Mouse (Mus musculus): ENCODE results near the gene Lrmda. TPM values are rescaled to one million over a fixed set of nuclear protein-coding genes. Genes with fewer than 3 reads are reported as not detected.

Lrmda gene
- polyA plus RNA-seq, 1 experiment = 0.65 TPM

GRCm38 (mm10) chr14:22573585-22573984 lies 554.1 kb downstream of the Lrmda start:
- Histone ChIP-seq H3K4me1 (ENCODE audit: control insufficient read depth, insufficient read depth, low read length) (no peaks in the 10 kb centered on the region), H3K27ac (ENCODE audit: insufficient read depth, low read length) (no peak overlapping the region), H3K4me3 (ENCODE audit: insufficient read depth, low read length) (no peak overlapping the region)
- TF ChIP-seq CTCF (IDR thresholded peaks at IDR 0.05; ENCODE audit: extremely low read depth, insufficient read depth, low read length) (no peak), POLR2A (IDR thresholded peaks at IDR 0.05; ENCODE audit: extremely low read depth, insufficient read depth, low read length) (no peak)

DNA sequence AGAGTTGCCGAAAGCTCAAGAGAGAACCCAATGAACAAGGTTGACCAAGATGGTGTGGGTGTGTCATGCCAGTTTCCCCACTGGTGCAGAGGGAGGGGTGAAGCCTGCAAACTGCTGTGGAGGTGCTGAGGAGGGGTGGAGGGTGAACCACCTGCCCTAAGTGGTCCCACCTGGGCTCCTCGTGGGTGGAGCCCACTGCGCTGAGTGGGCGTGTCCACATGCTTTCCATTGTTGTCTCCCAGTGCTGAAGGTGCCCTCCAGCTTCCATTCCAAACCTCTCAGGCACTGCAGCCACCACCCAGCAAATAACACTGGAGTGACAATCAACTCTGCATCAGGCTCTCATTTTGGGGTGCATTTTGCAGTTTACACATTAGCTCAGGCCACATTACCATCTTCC lies 554.5 kb downstream of the Lrmda start:
- no peak overlapping the region for H3K4me3 ChIP-seq (ENCODE audit: insufficient read depth, low read length)
- H3K27ac ChIP-seq (ENCODE audit: insufficient read depth, low read length) = no peak overlapping the region
- no peaks in the 10 kb centered on the region for H3K4me1 ChIP-seq (ENCODE audit: control insufficient read depth, insufficient read depth, low read length)
- TF ChIP-seq CTCF (IDR thresholded peaks at IDR 0.05; ENCODE audit: extremely low read depth, insufficient read depth, low read length) = no peak
- TF ChIP-seq POLR2A (IDR thresholded peaks at IDR 0.05; ENCODE audit: extremely low read depth, insufficient read depth, low read length) = no peak

- no peak overlapping the region for H3K27ac ChIP-seq (ENCODE audit: insufficient read depth, low read length)
- H3K4me1 ChIP-seq (ENCODE audit: control insufficient read depth, insufficient read depth, low read length) = no peaks in the 10 kb centered on the region
- TF ChIP-seq POLR2A (IDR thresholded peaks at IDR 0.05; ENCODE audit: extremely low read depth, insufficient read depth, low read length) = no peak
- no peak for TF ChIP-seq CTCF (IDR thresholded peaks at IDR 0.05; ENCODE audit: extremely low read depth, insufficient read depth, low read length)
- H3K4me3 ChIP-seq (ENCODE audit: insufficient read depth, low read length) = no peak overlapping the region
Observed at GRCm38 (mm10) chr14:22576441-22576840, 556.9 kb downstream of the Lrmda start.

- Histone ChIP-seq H3K4me3 (ENCODE audit: insufficient read depth, low read length) (no peak overlapping the region), H3K4me1 (ENCODE audit: control insufficient read depth, insufficient read depth, low read length) (no peaks in the 10 kb centered on the region), H3K27ac (ENCODE audit: insufficient read depth, low read length) (no peak overlapping the region)
- TF ChIP-seq POLR2A (IDR thresholded peaks at IDR 0.05; ENCODE audit: extremely low read depth, insufficient read depth, low read length) (no peak), CTCF (IDR thresholded peaks at IDR 0.05; ENCODE audit: extremely low read depth, insufficient read depth, low read length) (no peak)
Observed at GRCm38 (mm10) chr14:22577411-22578037, 558.0 kb downstream of the Lrmda start.

GRCm38 (mm10) chr14:22578224-22578623 lies 558.7 kb downstream of the Lrmda start:
- Histone ChIP-seq H3K27ac (ENCODE audit: insufficient read depth, low read length) (no peak overlapping the region), H3K4me1 (ENCODE audit: control insufficient read depth, insufficient read depth, low read length) (no peaks in the 10 kb centered on the region), H3K4me3 (ENCODE audit: insufficient read depth, low read length) (no peak overlapping the region)
- TF ChIP-seq POLR2A (IDR thresholded peaks at IDR 0.05; ENCODE audit: extremely low read depth, insufficient read depth, low read length) = no peak
- TF ChIP-seq CTCF (IDR thresholded peaks at IDR 0.05; ENCODE audit: extremely low read depth, insufficient read depth, low read length) = peak; percentile 90

DNA sequence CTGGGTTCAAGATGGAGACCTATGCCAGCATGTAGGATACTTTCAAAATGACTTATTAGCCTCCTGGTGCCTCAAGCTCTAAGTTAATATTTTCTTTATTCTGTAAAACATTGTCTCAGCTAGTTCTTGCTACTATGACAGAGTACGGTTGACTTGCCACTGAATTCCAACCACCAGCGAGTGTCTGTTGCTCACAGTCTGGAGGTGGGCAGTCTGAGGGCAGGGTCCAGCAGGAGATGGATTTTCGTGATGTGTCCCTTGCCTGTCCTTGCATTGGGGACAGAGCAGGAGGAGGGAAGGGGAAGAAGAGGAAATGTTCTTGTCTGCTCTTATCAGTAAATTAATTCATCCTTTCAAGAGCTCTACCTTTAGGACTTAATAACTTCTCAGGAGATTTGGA lies 559.5 kb downstream of the Lrmda start:
- H3K4me3 ChIP-seq (ENCODE audit: insufficient read depth, low read length) = no peak overlapping the region
- no peaks in the 10 kb centered on the region for H3K4me1 ChIP-seq (ENCODE audit: control insufficient read depth, insufficient read depth, low read length)
- TF ChIP-seq CTCF (IDR thresholded peaks at IDR 0.05; ENCODE audit: extremely low read depth, insufficient read depth, low read length) (no peak), POLR2A (IDR thresholded peaks at IDR 0.05; ENCODE audit: extremely low read depth, insufficient read depth, low read length) (no peak)
- no peak overlapping the region for H3K27ac ChIP-seq (ENCODE audit: insufficient read depth, low read length)

DNA sequence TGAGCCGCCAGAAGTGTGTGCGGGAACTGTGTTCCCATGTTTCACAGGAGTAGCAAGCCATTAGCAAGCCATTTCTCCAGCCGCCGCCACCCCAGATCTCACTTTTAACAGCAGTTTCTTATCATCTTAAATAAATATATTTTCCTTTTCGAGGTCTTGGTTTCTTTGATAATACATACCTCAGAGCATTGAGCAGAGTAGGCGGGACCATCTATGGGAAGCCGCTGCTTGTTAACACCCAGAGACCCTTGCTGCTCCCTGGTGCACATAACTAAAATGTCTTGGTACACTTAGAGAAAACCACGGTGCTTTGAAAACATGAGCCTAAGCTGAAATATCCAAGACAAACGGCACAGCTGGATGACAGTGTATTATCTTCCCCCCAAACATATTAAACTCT lies 562.6 kb downstream of the Lrmda start:
- no peak overlapping the region for H3K27ac ChIP-seq (ENCODE audit: insufficient read depth, low read length)
- H3K4me3 ChIP-seq (ENCODE audit: insufficient read depth, low read length) = no peak overlapping the region
- no peak for TF ChIP-seq POLR2A (IDR thresholded peaks at IDR 0.05; ENCODE audit: extremely low read depth, insufficient read depth, low read length)
- no peak for TF ChIP-seq CTCF (IDR thresholded peaks at IDR 0.05; ENCODE audit: extremely low read depth, insufficient read depth, low read length)
- no peaks in the 10 kb centered on the region for H3K4me1 ChIP-seq (ENCODE audit: control insufficient read depth, insufficient read depth, low read length)

GRCm38 (mm10) chr14:22586281-22586680 lies 566.8 kb downstream of the Lrmda start:
- no peaks in the 10 kb centered on the region for H3K4me1 ChIP-seq (ENCODE audit: control insufficient read depth, insufficient read depth, low read length)
- no peak for TF ChIP-seq POLR2A (IDR thresholded peaks at IDR 0.05; ENCODE audit: extremely low read depth, insufficient read depth, low read length)
- no peak for TF ChIP-seq CTCF (IDR thresholded peaks at IDR 0.05; ENCODE audit: extremely low read depth, insufficient read depth, low read length)
- H3K4me3 ChIP-seq (ENCODE audit: insufficient read depth, low read length) = no peak overlapping the region
- H3K27ac ChIP-seq (ENCODE audit: insufficient read depth, low read length) = no peak overlapping the region

DNA sequence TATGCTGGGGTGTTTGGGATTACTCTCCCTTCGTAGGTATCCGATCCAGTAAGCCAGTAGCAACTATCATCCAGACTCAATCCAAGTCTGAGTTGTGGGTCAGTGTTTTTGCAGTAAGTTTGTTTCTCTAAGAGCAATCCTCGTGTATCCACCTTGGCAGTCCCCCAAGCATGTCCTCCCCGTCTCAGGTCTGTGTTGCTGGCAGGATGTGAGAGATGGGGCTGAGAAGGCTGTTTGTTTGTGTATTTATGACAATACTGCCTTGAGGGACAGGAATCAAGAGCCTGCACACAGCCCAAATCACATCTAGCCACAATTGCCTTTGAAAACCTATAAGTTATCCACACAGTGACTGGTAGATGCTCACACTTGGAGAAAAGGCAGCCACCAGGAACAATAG lies 567.3 kb downstream of the Lrmda start:
- Histone ChIP-seq H3K4me1 (ENCODE audit: control insufficient read depth, insufficient read depth, low read length) (no peaks in the 10 kb centered on the region), H3K4me3 (ENCODE audit: insufficient read depth, low read length) (no peak overlapping the region), H3K27ac (ENCODE audit: insufficient read depth, low read length) (no peak overlapping the region)
- TF ChIP-seq CTCF (IDR thresholded peaks at IDR 0.05; ENCODE audit: extremely low read depth, insufficient read depth, low read length) (no peak), POLR2A (IDR thresholded peaks at IDR 0.05; ENCODE audit: extremely low read depth, insufficient read depth, low read length) (no peak)

DNA sequence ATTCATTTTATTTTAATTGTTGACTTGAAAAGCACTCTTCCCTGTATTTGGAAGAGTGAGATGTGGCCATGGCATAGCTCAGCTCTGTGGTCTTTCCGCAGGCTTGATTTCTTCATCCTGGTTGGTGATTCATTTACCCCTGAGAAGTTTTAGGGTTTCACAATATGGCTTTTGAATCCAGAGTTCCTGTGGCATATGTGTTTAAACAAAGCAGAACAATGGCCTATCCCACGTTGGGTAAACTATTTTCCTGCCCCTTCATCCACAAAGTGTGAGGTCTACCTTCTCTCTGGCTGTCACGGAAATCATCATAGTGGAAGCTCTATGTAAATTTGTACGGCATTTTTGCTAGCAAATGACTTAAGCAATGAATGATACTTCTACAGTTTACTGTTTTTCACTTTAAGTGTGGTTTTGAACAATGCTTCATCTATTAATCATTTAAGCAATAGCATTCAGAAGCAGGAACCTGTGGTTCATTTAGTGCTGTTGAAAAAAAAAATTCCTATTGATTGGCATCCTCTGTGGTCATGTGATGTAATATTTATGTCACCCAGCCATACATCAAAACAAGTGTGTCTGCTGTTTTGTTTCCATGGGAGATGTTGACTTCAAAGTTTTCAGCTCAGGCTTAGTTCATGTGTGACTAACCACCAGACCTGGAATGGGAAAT lies 567.9 kb downstream of the Lrmda start:
- H3K27ac ChIP-seq (ENCODE audit: insufficient read depth, low read length) = no peak overlapping the region
- no peaks in the 10 kb centered on the region for H3K4me1 ChIP-seq (ENCODE audit: control insufficient read depth, insufficient read depth, low read length)
- TF ChIP-seq CTCF (IDR thresholded peaks at IDR 0.05; ENCODE audit: extremely low read depth, insufficient read depth, low read length) (no peak), POLR2A (IDR thresholded peaks at IDR 0.05; ENCODE audit: extremely low read depth, insufficient read depth, low read length) (no peak)
- H3K4me3 ChIP-seq (ENCODE audit: insufficient read depth, low read length) = no peak overlapping the region
